Mouse (Mus musculus) midbrain, postnatal 0 days (tissue): ENCODE measurements around the gene Serpina11. TPM values are rescaled to one million over a fixed set of nuclear protein-coding genes. Genes with fewer than 3 reads are reported as not detected.

Source experiments
- ATAC-seq: fragments of 200-750 bp; cut with Nextera tagmentation; 2 replicates; pipeline ENCODE4 v1.8.0; 2017; ENCODE audit warnings: moderate number of reproducible peaks, mild to moderate bottlenecking, moderate TSS enrichment, moderate library complexity; ENCODE audit not compliant: low FRiP score
- DNase-seq: peaks from one replicate; pipeline ENCODE4 v3.0.0-alpha.2; 2015; ENCODE audit warnings: low spot score
- H3K27ac ChIP-seq: fragments of 300-500 bp; sonication (generic); 2 replicates; pipeline ENCODE4 v1.5.1; 2014; ENCODE audit warnings: low read depth, mild to moderate bottlenecking, low read length, mixed read lengths
- H3K27me3 ChIP-seq: fragments of 300-500 bp; sonication (generic); 2 replicates; pipeline ENCODE4 v1.6.1; 2014; ENCODE audit warnings: low read length, control low read depth, mixed read lengths; ENCODE audit not compliant: insufficient read depth
- H3K36me3 ChIP-seq: fragments of 300-500 bp; sonication (generic); 2 replicates; pipeline ENCODE4 v1.6.1; 2014; ENCODE audit warnings: low read length, control low read depth, mixed read lengths; ENCODE audit not compliant: insufficient read depth
- H3K4me1 ChIP-seq: fragments of 300-500 bp; sonication (generic); 2 replicates; pipeline ENCODE4 v1.6.1; 2014; ENCODE audit warnings: mild to moderate bottlenecking, control low read depth, antibody characterized with exemption, low read length, mixed read lengths; ENCODE audit not compliant: insufficient read depth
- H3K4me2 ChIP-seq: fragments of 300-500 bp; sonication (generic); 2 replicates; pipeline ENCODE4 v1.6.1; 2014; ENCODE audit warnings: low read depth, mild to moderate bottlenecking, low read length, mixed read lengths; ENCODE audit not compliant: poor library complexity, severe bottlenecking
- H3K4me3 ChIP-seq: fragments of 300-500 bp; sonication (generic); 2 replicates; pipeline ENCODE4 v1.5.1; 2014; ENCODE audit warnings: low read depth, mild to moderate bottlenecking, low read length, moderate library complexity
- H3K9ac ChIP-seq: fragments of 300-500 bp; sonication (generic); replicated peaks from 2 replicates; pipeline ENCODE4 v1.6.1; 2014; ENCODE audit warnings: mild to moderate bottlenecking, low read length, moderate library complexity, mixed read lengths; ENCODE audit not compliant: poor library complexity, severe bottlenecking
- H3K9me3 ChIP-seq: fragments of 300-500 bp; sonication (generic); 2 replicates; pipeline ENCODE4 v1.6.1; 2016; ENCODE audit warnings: low read length, control low read depth
- CTCF ChIP-seq: IDR thresholded peaks from 2 replicates; pipeline ENCODE4 v1.5.1; 2016; ENCODE audit warnings: antibody characterized with exemption, mild to moderate bottlenecking
- WGBS: fragments of 180-500 bp; shearing (Covaris S2); extraction: QIAGEN DNeasy Blood & Tissue Kit; methylation state at CpG from one replicate; pipeline ENCODE4 v1.1.7; 2014; 5-methylcytosine and 5-hydroxymethylcytosine counted together
- polyA plus RNA-seq: library from polyadenylated mRNA; unstranded; fragments of >200 nt; fragmentation: Nextera tagmentation; extraction: Ambion mirVana; gene quantifications from 2 replicates; pipeline ENCODE4 v1.2.1, GENCODE M21; 2015
- total RNA-seq: library from RNA; depleted of rRNA; stranded (reverse); fragments of >200 nt; gene quantifications from 2 replicates; pipeline ENCODE4 v1.2.3, GENCODE M21; 2014; rRNA removed

Gene Serpina11
- total and polyA plus RNA-seq, 2 experiments from 2014 or later: not detected

GRCm38 (mm10) chr12:103946243-103946642 is 43.5 kb downstream of the Serpina11 start:
- H3K4me1 ChIP-seq: no peaks in the 10 kb centered on the region
- no peak overlapping the region for H3K4me2 ChIP-seq
- ATAC-seq (no peak), DNase-seq (no peak)
- H3K27ac ChIP-seq: no peak overlapping the region
- no peak overlapping the region for H3K9ac ChIP-seq
- no peak overlapping the region for H3K4me3 ChIP-seq
- no peaks in the 10 kb centered on the region for H3K27me3 ChIP-seq
- TF ChIP-seq CTCF: no peak
- WGBS: 77% methylated on average over 4 of the region's 4 CpGs
- no peaks in the 10 kb centered on the region for H3K9me3 ChIP-seq
- no peaks in the 10 kb centered on the region for H3K36me3 ChIP-seq

Other genes starting within 250 kb of the Serpina11 start
- not detected in 2 replicates for gene Serpina1d, start 216.4 kb downstream of the Serpina11 start, total RNA-seq
- gene Serpina1d, start 216.4 kb downstream of the Serpina11 start, polyA plus RNA-seq: not detected in 2 replicates
- not detected in 2 replicates for gene Serpina1b, start 159.6 kb downstream of the Serpina11 start, total RNA-seq
- not detected in 2 replicates for gene Serpina1b, start 159.6 kb downstream of the Serpina11 start, polyA plus RNA-seq
- not detected in 2 replicates for gene Serpina1a, start 126.4 kb downstream of the Serpina11 start, total RNA-seq
- not detected in 2 replicates for gene Serpina1a, start 126.4 kb downstream of the Serpina11 start, polyA plus RNA-seq
- not detected in 2 replicates for gene Serpina1c, start 85.1 kb downstream of the Serpina11 start, total RNA-seq
- gene Serpina1c, start 85.1 kb downstream of the Serpina11 start, polyA plus RNA-seq: not detected in 2 replicates
- not detected in 2 replicates for gene Serpina1e, start 31.0 kb downstream of the Serpina11 start, total RNA-seq
- gene Serpina1e, start 31.0 kb downstream of the Serpina11 start, polyA plus RNA-seq: not detected in 2 replicates
- gene Serpina9, start 23.8 kb upstream of the Serpina11 start, total RNA-seq: 0.85 TPM in 1 of 2 replicates, not detected in the other
- gene Serpina9, start 23.8 kb upstream of the Serpina11 start, polyA plus RNA-seq: 0.14 and 0.22 TPM in 2 replicates
- gene Serpina12, start 54.5 kb upstream of the Serpina11 start, total RNA-seq: 0.16 TPM in 1 of 2 replicates, not detected in the other
- not detected in 2 replicates for gene Serpina12, start 54.5 kb upstream of the Serpina11 start, polyA plus RNA-seq
- not detected in 2 replicates for gene Serpina5, start 111.2 kb upstream of the Serpina11 start, total RNA-seq
- not detected in 2 replicates for gene Serpina5, start 111.2 kb upstream of the Serpina11 start, polyA plus RNA-seq
- not detected in 2 replicates for gene Serpina3a, start 122.8 kb upstream of the Serpina11 start, total RNA-seq
- gene Serpina3a, start 122.8 kb upstream of the Serpina11 start, polyA plus RNA-seq: not detected in 2 replicates
- gene Serpina3b, start 138.0 kb upstream of the Serpina11 start, total RNA-seq: not detected in 2 replicates
- not detected in 2 replicates for gene Serpina3b, start 138.0 kb upstream of the Serpina11 start, polyA plus RNA-seq
- gene Serpina3c, start 163.9 kb upstream of the Serpina11 start, total RNA-seq: not detected in 2 replicates
- not detected in 2 replicates for gene Serpina3c, start 163.9 kb upstream of the Serpina11 start, polyA plus RNA-seq
- gene Serpina3f, start 224.6 kb upstream of the Serpina11 start, total RNA-seq: 0.55 TPM in 1 of 2 replicates, not detected in the other
- 0.07 and 0.15 TPM in 2 replicates for gene Serpina3f, start 224.6 kb upstream of the Serpina11 start, polyA plus RNA-seq
- gene Serpina3g, start 246.3 kb upstream of the Serpina11 start, total RNA-seq: 0.77 and 1.2 TPM in 2 replicates
- gene Serpina3g, start 246.3 kb upstream of the Serpina11 start, polyA plus RNA-seq: 0.83 and 1.4 TPM in 2 replicates